Mouse (Mus musculus): ENCODE data around the gene Tvp23a.

Gene Tvp23a

DNA sequence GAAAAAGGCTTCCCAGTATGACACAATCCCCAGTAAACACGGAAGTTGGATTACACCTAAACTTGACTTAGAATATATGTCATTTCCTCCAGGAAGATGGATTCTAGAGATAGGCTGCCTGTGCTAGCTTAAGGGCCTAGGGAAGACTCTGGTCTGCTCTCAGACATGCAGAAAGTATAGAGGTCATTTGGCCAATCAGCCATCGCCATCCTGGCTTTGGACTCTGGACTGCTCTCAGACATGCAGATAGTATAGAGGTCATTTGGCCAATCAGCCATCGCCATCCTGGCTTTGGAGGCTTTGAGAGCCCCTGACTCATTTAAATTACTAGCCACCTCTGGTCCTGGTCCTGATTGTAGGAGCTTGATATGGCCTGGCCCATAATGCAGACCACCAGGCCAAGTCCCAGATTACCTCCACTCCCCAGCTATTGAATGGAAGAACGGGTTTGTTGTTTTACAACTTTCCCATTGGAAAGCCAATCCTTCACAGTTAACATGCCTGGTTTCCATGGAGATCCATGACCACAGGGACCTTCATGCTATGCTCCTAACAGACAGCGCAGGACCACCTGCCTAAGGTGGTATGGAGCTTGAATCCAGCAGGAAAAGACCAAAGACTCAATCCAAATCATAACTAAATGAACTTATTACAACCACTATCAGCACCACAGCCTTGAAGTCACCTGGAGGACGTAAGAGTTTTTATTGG, 6.9 kb upstream of the Tvp23a start:
- DNase-seq (ENCODE audit: low spot score in 2 of 2): no peak

DNA sequence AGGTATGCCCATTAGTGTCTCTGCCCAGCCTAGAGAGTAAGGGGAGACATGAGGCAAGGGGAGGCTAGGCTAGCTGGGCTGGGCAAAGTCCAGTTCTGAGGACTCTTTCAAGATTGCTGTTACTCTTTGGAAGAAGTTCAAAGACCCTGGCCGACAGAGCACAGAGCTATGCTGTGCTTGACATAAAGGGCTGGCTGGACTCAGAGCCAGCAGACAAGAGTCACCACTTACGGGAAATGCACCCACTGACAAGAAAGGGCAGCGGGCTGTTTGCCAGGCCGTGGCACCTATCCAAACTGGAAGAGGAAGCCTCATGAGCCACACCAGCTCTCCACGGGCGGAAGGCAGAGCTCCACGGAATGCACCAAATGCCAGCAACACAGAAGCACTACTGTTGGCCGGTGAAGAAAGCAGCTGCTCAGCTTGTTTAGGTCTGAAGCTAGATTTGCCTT, 5.3 kb upstream of the Tvp23a start:
- peak; percentile 82 to 84 for DNase-seq (ENCODE audit: low spot score in 2 of 2)

DNA sequence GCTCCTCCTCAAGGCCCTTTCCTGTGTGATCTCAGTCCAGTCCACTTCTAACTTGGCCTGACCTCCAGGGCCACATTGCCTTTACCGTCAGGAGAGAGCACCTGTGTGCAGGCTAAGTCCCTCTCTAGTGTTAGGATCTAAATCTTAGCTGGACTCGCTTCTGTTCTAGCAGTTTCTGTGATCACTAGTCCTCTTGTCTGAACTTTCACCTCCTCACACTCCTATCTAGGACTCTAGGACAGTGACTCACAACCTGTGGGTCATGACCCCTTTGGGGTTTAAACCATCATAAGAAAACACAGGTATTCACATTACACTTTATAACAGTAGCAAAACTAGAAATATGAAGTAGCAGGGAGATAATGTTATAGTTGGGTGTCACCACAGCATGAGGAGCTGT, 4.7 kb upstream of the Tvp23a start:
- DNase-seq (ENCODE audit: low spot score in 2 of 2): no peak

DNA sequence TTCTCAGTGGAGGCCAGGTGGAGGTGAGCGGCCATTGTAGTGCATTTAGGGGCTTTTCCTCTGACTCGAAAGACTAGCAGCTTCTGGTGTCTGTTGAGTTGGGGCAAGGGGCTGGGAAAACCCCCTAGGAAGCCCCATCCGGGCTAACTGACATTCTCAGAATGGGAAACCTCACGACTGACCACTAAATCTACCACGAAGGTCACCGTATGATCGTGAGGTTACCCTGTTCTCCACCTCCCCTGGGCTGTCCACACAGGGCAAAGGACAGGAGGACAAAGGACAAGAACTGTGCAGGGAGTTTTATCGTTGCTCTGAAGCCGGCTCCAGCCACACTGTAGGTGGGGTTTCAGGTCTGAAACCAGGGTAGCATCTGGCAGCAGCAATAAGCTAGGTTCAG, 1.8 kb upstream of the Tvp23a start:
- DNase-seq (ENCODE audit: low spot score in 2 of 2): no peak

DNA sequence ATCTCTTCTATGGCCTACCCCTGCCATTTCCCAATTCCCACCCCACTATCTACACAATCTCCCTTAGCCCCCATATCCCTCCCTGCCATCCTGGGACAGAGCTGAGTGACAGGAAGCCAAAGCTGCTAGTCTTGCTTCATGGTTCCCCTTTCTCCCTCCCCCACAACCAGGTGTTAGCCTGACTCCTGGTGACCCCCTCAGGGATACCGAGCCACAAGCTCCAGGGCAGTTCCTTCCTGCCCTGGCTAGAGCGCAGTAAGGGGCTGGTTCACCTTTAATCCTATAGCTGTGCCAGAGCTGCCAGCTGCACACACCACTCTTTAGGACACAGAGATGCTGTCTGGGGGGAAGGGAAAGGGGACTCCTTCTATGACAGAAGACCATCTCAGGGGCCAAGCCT, 619 bp upstream of the Tvp23a start:
- DNase-seq (ENCODE audit: low spot score in 2 of 2): no peak

DNA sequence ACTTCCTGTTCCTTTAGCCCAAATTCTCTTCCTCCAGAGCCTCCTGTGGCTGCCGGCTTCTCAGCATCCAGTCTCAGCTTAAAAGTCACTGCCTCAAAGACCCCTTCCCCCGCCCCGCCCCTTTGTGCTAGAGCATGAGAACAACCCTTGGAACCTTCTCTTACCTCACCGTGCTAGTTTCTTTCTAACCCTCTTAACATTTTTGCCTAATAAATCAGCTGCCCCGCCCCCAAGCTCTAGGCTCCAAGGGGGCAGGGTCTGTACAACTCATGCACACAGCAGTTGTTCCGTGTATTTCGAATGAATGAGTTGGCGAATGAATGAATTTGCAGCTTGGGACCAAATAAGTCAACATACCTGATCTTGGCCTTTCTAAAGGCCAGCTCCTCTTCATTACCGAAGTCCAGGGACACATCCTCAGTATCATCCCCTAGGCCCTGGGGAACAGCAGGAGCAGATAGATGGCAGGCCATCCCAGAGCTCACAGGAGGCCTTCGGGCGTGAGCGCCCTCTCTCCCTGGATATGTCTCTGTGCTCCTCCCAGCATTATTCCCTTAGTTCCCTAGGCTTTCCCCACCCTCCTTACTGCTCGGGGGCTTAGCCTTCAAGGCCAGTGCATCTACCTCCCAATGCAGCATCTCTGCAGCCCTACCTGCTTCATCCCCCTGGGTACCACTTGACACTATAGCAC, 444 bp downstream of the Tvp23a start:
- no peak for DNase-seq (ENCODE audit: low spot score in 2 of 2)

DNA sequence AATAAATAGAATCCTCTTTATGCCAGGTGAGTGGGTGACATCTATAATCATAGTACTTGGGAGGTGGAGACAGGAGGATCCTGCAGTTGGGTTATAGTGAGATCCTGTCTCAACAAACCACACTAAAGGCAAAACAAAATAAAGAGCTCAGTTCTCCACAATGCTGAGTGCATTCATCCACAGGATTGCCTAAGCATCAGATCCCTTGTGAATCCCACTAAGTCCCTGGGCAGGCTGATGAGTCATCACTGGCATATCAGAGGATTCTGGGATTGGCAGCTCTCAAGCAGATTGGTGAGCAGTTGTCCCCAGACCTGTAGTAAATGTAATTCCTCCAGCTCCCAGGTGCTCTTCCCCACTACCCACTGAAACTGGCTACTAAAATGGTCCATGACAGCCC, 3.4 kb downstream of the Tvp23a start:
- DNase-seq (ENCODE audit: low spot score in 2 of 2): no peak

DNA sequence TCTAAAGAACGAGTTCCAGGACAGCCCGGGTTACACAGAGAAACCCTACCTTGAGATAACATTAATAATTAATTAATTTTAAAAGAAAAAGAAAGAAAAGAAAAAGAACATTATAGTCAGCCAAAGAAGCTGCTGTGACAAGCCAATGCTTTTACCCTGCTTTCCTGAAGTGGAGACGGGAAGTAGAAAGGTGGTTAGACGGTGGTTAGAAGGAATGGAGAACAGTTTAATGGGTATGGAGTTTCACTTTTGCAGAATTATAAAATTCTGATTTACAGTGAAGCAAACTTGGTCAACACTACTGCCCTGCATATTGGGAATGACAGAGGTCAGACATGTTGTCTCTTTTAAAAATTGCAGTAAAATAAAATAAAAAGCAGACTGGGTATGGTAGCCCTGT, 5.4 kb downstream of the Tvp23a start:
- DNase-seq (ENCODE audit: low spot score in 2 of 2): no peak

DNA sequence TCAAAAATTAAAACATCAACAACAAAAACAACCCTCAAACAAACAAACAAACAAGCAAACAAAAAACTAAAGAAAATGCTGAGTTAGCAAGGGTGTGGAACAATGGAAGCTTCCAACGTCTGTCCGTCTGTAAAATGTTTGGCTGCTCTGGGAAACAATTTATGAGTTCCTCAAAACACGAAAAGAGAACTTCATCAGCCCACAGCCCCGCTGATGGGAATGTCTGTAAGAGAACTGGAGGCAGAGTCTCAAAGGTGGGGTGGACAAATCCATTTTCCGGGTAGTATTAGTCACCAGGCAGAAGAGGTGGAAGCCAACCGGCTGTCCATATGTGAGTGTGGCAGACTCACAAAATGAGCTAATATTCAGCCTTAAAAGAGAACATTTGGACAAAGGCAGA, 5.8 kb downstream of the Tvp23a start:
- DNase-seq (ENCODE audit: low spot score in 2 of 2): no peak

DNA sequence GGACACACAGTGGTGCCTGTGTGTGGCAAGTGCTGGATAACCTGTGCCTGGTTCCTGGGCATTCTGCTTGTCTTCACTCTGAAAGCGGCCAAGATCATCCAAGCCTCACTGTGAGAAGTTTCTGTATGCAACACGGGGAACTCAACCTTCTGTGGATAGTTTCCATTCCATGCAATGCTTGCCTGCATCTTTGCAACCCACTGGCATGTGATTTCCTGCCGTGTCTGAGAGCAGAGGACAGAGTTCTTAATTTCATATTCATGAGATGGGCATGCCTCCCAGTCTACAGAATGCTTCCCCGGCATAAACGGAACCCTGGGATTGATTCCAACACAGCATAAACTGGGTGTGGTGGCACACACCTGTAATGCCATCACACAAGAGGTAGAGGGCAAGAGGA, 9.1 kb downstream of the Tvp23a start:
- no peak for DNase-seq (ENCODE audit: low spot score in 2 of 2)

DNA sequence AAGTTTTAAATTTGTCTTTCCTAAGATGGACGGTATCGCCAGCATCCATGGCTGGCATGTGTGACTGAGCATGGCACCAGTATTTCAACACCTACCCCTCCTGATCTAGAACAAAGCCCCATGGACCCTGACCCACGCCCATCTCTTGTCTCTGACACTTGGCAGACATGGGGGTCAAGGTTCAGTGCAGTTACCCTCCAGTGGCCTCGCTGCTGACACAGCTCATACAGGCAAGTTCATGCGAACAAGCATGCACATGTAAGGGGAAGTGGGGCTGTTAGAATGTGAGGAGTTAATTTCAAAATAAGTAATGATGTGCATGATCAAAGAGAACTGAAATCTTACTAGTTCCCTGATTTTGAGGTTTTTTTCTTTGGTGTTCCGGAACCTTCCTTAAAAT, 11.0 kb downstream of the Tvp23a start:
- DNase-seq (ENCODE audit: low spot score in 2 of 2): no peak

DNA sequence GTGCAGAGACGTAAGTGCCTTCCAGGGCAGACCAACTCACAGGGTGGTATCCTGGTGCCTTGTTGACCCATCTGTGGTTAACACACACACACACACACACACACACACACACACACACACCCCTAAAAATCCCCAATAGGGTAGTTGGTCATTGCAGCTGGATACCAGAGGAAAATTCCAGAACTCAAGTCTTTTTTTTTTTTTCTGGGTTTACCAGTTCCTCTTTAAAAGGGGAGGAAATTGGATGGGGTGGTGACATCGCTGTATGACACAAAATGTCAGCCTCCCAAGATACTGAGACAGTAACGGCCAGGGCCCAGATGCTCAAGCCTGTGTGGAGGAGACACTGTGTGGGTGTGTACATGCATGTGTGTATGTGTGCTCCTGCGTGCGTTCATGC, 13.8 kb downstream of the Tvp23a start:
- DNase-seq (ENCODE audit: low spot score in 2 of 2): no peak

DNA sequence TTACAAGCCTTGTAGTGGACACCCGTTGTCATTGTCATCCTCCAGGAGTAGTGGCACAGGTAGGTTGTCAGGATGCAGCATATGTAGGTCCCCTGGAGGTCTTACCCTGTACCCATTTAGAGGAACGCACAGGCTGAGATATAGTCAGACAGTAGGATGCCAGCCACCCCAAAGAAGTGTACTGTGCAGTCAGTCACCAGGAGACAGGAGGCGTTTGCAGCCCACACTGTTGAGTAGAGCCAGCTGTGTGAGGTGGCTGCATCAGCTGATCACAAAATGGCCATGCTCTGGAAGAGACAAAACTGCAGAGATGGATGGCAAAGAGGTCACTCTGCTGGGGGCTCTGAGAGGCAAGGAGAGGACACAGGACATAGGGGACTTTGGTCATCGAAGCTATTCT, 14.8 kb downstream of the Tvp23a start:
- DNase-seq (ENCODE audit: low spot score in 2 of 2): no peak

DNA sequence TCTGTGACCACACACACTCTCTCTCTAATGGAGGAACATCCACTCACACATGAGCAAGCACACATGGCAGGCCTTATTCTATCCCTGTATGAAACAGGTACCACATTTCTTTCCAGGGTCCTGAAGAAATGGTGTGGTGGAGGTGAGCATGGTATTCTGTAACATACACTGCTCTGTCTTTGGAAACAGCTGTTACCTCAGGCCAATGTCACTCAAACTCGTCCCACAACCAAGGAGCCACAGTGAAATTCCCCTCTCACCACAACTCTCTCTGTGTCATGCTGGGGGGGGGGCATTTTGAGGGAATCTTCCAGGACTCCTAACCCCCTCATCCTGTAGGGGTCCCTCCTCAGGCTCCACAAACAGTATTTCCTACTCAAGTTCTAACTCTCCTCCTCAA, 15.3 kb downstream of the Tvp23a start:
- DNase-seq (ENCODE audit: low spot score in 2 of 2): no peak

DNA sequence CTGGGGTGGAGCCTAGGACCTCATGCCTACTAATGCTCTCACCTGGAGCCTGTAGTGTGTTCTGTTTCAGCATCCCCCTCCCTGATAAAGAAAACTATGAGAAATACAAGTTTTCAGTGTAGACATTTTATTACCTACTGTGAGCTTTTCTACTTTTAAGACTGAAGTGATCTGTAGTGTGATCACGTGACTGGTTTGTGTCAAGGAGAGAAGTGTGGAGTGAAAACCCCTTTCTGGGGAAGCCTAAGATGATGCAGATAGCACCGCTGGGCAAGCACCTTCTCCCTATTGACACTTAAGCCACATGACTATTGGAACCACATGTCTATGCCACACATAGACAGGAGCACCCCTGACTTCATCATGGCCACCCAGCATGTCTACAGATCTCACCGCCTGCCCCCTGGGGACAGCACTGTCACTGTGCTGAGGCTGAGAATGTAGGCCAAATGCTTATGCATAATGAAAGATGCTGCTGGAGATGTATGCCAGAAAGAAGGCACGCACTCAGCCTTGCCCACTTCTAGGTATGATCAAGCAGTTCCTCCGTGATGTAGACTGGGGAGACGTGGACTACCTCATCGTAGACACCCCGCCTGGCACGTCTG, 26.6 kb downstream of the Tvp23a start:
- no peak for DNase-seq (ENCODE audit: low spot score in 2 of 2)

DNA sequence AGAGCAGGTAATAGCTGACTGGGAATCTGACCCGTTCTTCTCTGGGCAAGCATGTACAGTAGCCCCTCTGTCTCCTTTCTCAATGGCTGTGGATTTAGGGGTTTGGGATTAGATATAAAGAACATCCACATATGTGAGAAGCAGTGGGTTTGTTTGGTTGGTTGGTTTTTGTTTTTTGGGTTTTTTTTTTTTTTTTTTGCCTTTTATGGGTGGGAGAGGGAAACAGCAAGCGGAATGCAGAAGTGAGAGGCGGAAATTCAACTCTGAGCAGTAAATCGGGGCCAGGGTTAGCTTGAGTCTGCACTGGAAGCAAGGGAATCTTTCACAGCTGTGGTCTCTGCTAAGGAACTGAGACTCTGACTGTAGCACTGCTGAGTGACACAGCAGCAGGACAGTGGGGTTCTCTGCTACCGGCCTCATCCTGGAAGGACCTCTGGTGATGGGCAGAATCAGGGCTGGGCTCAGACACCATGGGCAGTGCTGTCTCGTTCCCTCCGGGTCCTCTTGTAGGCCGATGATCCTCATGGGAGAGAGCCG, 29.4 kb downstream of the Tvp23a start:
- no peak for DNase-seq (ENCODE audit: low spot score in 2 of 2)

DNA sequence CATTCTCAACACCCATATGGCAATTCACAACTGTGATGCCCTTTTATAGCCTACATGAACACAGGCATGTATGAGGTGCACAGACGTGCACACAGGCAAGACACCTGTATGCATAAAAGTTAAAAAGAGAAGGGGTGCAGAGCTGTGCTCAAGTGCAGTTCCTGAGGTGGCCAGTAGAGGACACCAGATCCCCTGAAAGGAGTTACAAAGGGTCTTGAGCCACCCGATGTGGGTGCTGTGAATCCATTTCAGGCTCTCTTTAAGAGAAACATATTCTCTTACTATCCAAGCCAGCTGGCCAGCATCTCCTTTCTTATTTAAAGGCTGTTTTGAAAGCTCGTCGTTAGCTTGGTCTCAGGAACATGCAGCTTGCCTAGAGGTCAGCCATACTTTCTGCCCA, 30.3 kb downstream of the Tvp23a start:
- DNase-seq (ENCODE audit: low spot score in 2 of 2): no peak

DNA sequence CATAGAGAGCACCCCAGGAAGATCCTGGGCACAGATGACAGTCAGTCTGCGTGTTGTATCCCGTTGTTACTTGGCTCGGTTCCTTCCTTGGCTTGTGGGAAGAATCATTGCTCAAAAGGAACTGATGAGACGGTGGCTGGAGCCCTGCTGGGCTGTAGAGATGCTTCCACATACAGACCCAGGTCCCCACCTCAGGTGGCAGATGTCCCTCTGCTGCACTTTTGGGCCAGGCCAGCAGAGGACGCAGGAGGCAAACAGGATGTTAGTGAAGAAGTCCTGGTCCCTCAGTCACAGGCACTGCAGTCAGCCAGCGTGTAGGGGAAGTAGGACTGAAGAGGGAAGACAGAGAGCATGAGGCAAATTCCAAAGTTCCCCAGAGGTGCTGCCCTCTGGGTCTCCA, 31.2 kb downstream of the Tvp23a start:
- peak; percentile 32 to 44 for DNase-seq (ENCODE audit: low spot score in 2 of 2)

DNA sequence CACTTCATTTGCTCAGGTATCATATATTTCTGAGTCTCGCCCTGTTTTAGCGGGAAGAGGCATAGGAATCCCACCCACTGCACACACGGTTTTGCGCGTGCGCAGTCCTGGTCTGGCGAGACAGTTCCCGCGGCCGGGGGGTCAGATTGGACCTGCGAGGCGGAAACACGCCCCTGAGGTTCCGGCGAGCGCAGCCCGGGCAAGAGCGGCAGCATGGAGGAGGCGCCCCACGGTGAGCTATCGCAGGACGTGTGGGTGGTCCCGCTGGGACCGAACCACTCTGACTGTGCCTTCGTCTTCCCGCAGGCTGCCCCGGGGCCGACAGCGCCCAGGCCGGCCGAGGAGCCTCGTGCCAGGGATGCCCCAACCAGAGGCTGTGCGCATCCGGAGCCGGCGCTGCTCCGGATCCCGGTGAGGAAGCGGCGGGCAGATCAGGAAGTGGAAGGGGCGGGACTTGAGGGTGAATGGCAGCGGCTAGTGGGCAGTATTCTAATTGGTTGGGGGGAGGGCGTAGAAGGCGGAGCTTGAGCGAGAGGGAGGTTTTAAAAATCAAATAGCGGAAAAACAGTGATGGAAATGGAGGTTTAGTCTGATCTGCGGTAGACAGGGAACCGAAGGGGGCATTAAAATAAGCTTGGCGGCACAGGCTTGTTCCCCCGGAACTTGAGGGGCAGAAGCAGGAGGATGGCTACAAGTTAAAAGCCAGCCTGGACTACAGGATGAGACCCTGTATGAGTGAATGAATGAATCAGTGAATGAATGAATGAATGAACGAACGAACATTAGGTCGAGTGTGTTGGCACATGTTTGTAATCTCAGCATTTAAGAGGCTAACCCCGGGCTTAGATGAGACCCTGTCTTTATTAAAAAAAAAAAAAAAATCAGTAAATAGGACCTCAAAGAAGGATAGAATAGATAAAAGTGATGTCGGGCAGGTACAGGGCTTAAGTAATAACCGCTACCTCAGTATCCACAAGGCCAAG, 35.1 kb downstream of the Tvp23a start, which contains the start of gene Nubp1:
Gene Nubp1 (plus strand): TSS at position 185 of the 983 bp plus-strand sequence.
- DNase-seq (ENCODE audit: low spot score in 2 of 2): peak; percentile 83 to 89

DNA sequence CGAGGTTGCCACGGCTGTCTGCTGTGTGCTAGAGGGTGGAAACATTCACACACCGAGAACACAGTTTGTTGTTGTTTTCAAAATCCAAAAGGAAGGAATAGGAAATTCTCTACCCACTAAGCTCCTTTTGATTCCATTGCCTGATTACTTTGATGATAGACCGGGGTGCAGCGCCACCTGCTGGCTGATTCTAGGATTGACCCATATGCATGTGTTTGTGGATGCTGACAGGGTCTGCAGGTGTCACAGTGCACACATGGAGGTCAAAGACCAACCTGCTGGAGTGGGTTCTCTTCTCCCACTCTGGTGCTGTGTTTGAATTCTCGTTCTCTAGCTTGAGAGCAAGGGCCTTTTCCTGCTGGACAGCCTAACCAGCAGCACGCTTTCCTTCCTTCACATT, 48.0 kb downstream of the Tvp23a start:
- DNase-seq (ENCODE audit: low spot score in 2 of 2): peak; percentile 64 to 81

DNA sequence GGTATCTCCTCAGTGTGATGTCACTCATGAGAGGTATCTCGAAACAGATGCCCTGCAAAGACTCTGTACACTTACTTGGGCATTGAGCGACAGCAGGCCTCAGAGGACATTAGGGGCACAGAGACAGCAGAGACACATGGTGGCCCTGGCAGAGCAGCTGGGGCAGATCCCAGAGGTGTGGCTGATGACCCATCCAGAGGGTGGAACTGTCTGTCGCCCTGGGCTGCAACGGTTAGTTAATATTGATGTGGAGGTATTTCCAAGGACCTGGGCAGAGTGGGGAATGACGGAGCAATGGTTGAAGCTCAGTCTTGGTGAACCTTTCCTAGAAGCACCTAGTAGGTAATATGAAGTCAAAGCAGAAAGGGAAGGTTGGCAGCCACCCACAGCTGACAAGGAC, 48.4 kb downstream of the Tvp23a start:
- no peak for DNase-seq (ENCODE audit: low spot score in 2 of 2)

All from frontal cortex, postnatal 10 days (tissue).